ENCODE assay signal across 14 mouse cellular contexts in genomic region chr14:75376256-75376655, GRCm38 (mm10).
"Had no signal": no experiment of that assay in that cellular context is flagged by ENCODE, and none has a peak within 500 bp of the region (broad histone marks: within the 10 kb centered on the region; RNA-seq: fewer than 3 reads in every experiment).

No protein-coding gene starts in this region.

- H3K27ac ChIP-seq: kidney, postnatal 0 days; limb, embryonic 12.5 days; liver, embryonic 13.5 days; midbrain, embryonic 13.5 days; neural tube, embryonic 12.5 days had no signal

- H3K9me3 ChIP-seq: limb, embryonic 12.5 days; liver, embryonic 13.5 days; midbrain, embryonic 13.5 days; neural tube, embryonic 12.5 days had no signal

- H3K36me3 ChIP-seq: limb, embryonic 12.5 days; liver, embryonic 13.5 days; midbrain, embryonic 13.5 days; neural tube, embryonic 12.5 days had no signal

- H3K9ac ChIP-seq: limb, embryonic 12.5 days; liver, embryonic 13.5 days; liver, postnatal 0 days; midbrain, embryonic 13.5 days; neural tube, embryonic 12.5 days had no signal

- DNase-seq: kidney, adult 9 months; kidney, postnatal 36 days; layer of hippocampus, adult 9-11 months; layer of hippocampus, postnatal 36 days; liver; liver, embryonic 13.5 days; liver, postnatal 0 days; lung, postnatal 36 days; thymus, adult 18-20 months; thymus, postnatal 14 days had no signal

- H3K4me2 ChIP-seq: limb, embryonic 12.5 days; liver, embryonic 13.5 days; midbrain, embryonic 13.5 days; neural tube, embryonic 12.5 days had no signal

- H3K4me1 ChIP-seq: limb, embryonic 12.5 days; liver, embryonic 13.5 days; neural tube, embryonic 12.5 days had no signal

- ATAC-seq: liver, postnatal 0 days; midbrain, embryonic 13.5 days had no signal

- H3K27me3 ChIP-seq: limb, embryonic 12.5 days; liver, embryonic 13.5 days; midbrain, embryonic 13.5 days; neural tube, embryonic 12.5 days had no signal

- H3K4me3 ChIP-seq: limb, embryonic 12.5 days; liver, embryonic 13.5 days; midbrain, embryonic 13.5 days; neural tube, embryonic 12.5 days had no signal
